Mouse (Mus musculus): ENCODE results near the gene Ppm1b.

DNA sequence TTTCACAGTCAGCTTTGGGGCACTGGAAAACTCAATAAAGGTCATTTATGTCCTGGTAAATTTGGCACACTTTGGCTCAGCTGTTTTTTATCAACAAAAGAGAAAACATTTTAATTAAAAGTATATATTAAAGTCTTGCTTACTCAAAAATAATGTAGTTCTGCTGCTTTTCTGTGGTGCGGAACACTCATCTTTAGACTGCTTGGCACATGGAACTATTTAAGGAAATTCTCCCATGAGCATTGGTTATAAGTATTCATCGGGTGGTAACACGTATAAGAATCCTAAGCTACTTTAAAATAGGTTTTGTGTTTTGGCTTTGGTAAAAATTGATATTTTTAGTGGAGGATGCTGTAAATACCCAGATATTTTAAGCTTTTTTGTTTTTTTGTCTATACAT is 58.1 kb downstream of the Ppm1b start:
- TF ChIP-seq CTCF (IDR thresholded peaks at IDR 0.05; ENCODE audit: low read depth) (no peak), EP300 (optimal IDR thresholded peaks at IDR 0.05) (no peak)
